Mouse (Mus musculus): ENCODE results near the gene Rab25. TPM values are rescaled to one million over a fixed set of nuclear protein-coding genes. Genes with fewer than 3 reads are reported as not detected.
A peak's percentile ranks its signal among the peaks of the same experiment; 100 is the strongest.

Gene Rab25
- polyA plus RNA-seq, 1 experiment from 2014 or later: 0.29 TPM

- no peaks in the 10 kb centered on the region for H3K4me1 ChIP-seq
- 92% methylated on average over 3 of the region's 3 CpGs for WGBS
- no peaks in the 10 kb centered on the region for H3K9me3 ChIP-seq (replicated peaks)
- no peaks in the 10 kb centered on the region for H3K27me3 ChIP-seq (replicated peaks)
- no peak overlapping the region for H3K9ac ChIP-seq (replicated peaks)
- ATAC-seq (ENCODE audit: low FRiP score): no peak
- no peak overlapping the region for H3K4me3 ChIP-seq (replicated peaks)
- H3K36me3 ChIP-seq: peaks cover 89% of the 10 kb centered on the region
- no peak overlapping the region for H3K27ac ChIP-seq (replicated peaks)
- no peak overlapping the region for H3K4me2 ChIP-seq
Measured at GRCm38 (mm10) chr3:88566116-88566515, 18.0 kb upstream of the Rab25 start.

GRCm38 (mm10) chr3:88563966-88564365 is 15.9 kb upstream of the Rab25 start:
- no peaks in the 10 kb centered on the region for H3K9me3 ChIP-seq (replicated peaks)
- no peak overlapping the region for H3K9ac ChIP-seq (replicated peaks)
- H3K27me3 ChIP-seq (replicated peaks): no peaks in the 10 kb centered on the region
- peaks cover 95% of the 10 kb centered on the region for H3K36me3 ChIP-seq
- WGBS: 82% methylated on average over 7 of the region's 7 CpGs
- H3K27ac ChIP-seq (replicated peaks): no peak overlapping the region
- ATAC-seq (ENCODE audit: low FRiP score): no peak
- no peaks in the 10 kb centered on the region for H3K4me1 ChIP-seq
- H3K4me3 ChIP-seq (replicated peaks): no peak overlapping the region
- no peak overlapping the region for H3K4me2 ChIP-seq

DNA sequence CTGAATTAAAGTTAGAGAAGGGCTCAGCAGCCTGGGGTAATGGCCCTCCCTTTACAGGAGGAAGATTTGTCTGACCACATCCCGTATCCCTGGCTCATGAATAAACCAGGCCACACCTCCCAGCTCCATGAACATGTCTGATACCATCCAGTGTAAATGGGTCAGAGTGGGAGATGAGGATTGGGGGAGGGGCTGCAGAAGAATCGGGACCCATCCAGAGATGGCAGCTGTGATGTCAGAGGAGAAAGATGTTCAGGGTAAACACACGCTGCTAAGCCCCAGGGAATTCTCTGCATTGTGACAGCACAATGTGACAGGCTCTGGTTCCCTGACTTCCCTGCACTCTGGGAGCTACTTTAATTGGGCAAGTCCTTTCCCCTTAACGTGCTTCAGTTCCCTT is 15.3 kb upstream of the Rab25 start:
- 56% methylated on average over 4 of the region's 4 CpGs for WGBS
- no peak overlapping the region for H3K4me3 ChIP-seq (replicated peaks)
- no peaks in the 10 kb centered on the region for H3K27me3 ChIP-seq (replicated peaks)
- no peaks in the 10 kb centered on the region for H3K4me1 ChIP-seq
- H3K9ac ChIP-seq (replicated peaks): no peak overlapping the region
- peak overlapping the region; percentile 28; the same call in 1 of the 2 replicates for H3K27ac ChIP-seq (replicated peaks)
- H3K36me3 ChIP-seq: peaks cover 95% of the 10 kb centered on the region
- H3K4me2 ChIP-seq: no peak overlapping the region
- no peak for ATAC-seq (ENCODE audit: low FRiP score)
- no peaks in the 10 kb centered on the region for H3K9me3 ChIP-seq (replicated peaks)

- no peak overlapping the region for H3K4me3 ChIP-seq (replicated peaks)
- no peak for ATAC-seq (ENCODE audit: low FRiP score)
- H3K27me3 ChIP-seq (replicated peaks): no peaks in the 10 kb centered on the region
- 0 out of 2 replicates have a peak, but pooled peaks cover 3% of the 10 kb centered on the region for H3K4me1 ChIP-seq
- peaks cover 95% of the 10 kb centered on the region for H3K36me3 ChIP-seq
- H3K4me2 ChIP-seq: no peak overlapping the region
- H3K9me3 ChIP-seq (replicated peaks): no peaks in the 10 kb centered on the region
- WGBS: 62% methylated on average over 4 of the region's 4 CpGs
- H3K27ac ChIP-seq (replicated peaks): no peak overlapping the region
- H3K9ac ChIP-seq (replicated peaks): no peak overlapping the region
Measured at GRCm38 (mm10) chr3:88561989-88562388, 13.9 kb upstream of the Rab25 start.

DNA sequence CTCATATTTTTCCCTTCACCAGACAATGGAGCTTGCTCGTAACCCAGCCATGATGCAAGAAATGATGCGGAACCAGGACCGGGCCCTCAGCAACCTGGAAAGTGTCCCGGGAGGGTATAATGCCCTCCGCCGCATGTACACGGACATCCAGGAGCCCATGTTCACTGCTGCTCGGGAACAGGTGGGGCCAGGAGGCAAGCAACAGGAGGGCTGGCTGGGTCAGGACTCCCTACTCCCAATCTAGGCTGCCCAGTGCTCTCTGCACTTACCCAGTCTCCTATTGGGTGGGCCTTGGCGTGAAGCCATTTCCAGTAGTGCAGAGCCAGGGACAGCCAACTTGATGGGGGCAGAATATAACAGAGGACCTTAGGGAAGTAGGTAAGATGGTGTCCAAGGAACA is 11.5 kb upstream of the Rab25 start:
- Histone ChIP-seq H3K36me3 (peaks cover 88% of the 10 kb centered on the region), H3K4me1 (peaks cover 16% of the 10 kb centered on the region), H3K27ac (replicated peaks) (no peak overlapping the region), H3K9ac (replicated peaks) (no peak overlapping the region), H3K4me3 (replicated peaks) (no peak overlapping the region), H3K9me3 (replicated peaks) (no peaks in the 10 kb centered on the region), H3K4me2 (no peak overlapping the region), H3K27me3 (replicated peaks) (no peaks in the 10 kb centered on the region)
- ATAC-seq (ENCODE audit: low FRiP score): no peak
- 94% methylated on average over 9 of the region's 9 CpGs for WGBS

- no peak overlapping the region for H3K27ac ChIP-seq (replicated peaks)
- no peak overlapping the region for H3K9ac ChIP-seq (replicated peaks)
- WGBS: 96% methylated on average over 8 of the region's 8 CpGs
- H3K36me3 ChIP-seq: peaks cover 60% of the 10 kb centered on the region
- H3K4me3 ChIP-seq (replicated peaks): no peak overlapping the region
- H3K27me3 ChIP-seq (replicated peaks): no peaks in the 10 kb centered on the region
- peaks cover 27% of the 10 kb centered on the region for H3K4me1 ChIP-seq
- no peak overlapping the region for H3K4me2 ChIP-seq
- no peak for ATAC-seq (ENCODE audit: low FRiP score)
- H3K9me3 ChIP-seq (replicated peaks): no peaks in the 10 kb centered on the region
Measured at GRCm38 (mm10) chr3:88556616-88557015, 8.5 kb upstream of the Rab25 start.

GRCm38 (mm10) chr3:88555731-88556130 is 7.6 kb upstream of the Rab25 start:
- 0 out of 2 replicates have a peak overlapping the region, but pooled peaks have one; percentile 5 for H3K4me2 ChIP-seq
- peaks cover 36% of the 10 kb centered on the region for H3K4me1 ChIP-seq
- H3K27me3 ChIP-seq (replicated peaks): no peaks in the 10 kb centered on the region
- no peaks in the 10 kb centered on the region for H3K9me3 ChIP-seq (replicated peaks)
- H3K27ac ChIP-seq (replicated peaks): no peak overlapping the region
- peak overlapping the region; percentile 29; the same call in 1 of the 2 replicates for H3K9ac ChIP-seq (replicated peaks)
- H3K4me3 ChIP-seq (replicated peaks): no peak overlapping the region
- H3K36me3 ChIP-seq: peaks cover 51% of the 10 kb centered on the region
- WGBS: 96% methylated on average over 6 of the region's 6 CpGs
- no peak for ATAC-seq (ENCODE audit: low FRiP score)

- Histone ChIP-seq H3K4me2 (peak overlapping the region; percentile 73), H3K4me1 (peaks cover 42% of the 10 kb centered on the region), H3K27me3 (replicated peaks) (no peaks in the 10 kb centered on the region), H3K4me3 (replicated peaks) (peak overlapping the region; percentile 75; the same call in 1 of the 2 replicates), H3K36me3 (peaks cover 45% of the 10 kb centered on the region), H3K9me3 (replicated peaks) (no peaks in the 10 kb centered on the region), H3K9ac (replicated peaks) (peak overlapping the region; percentile 29), H3K27ac (replicated peaks) (no peak overlapping the region)
- ATAC-seq (ENCODE audit: low FRiP score): no peak
- WGBS: 91% methylated on average over 5 of the region's 5 CpGs
Measured at GRCm38 (mm10) chr3:88555069-88555605, 7.0 kb upstream of the Rab25 start.

DNA sequence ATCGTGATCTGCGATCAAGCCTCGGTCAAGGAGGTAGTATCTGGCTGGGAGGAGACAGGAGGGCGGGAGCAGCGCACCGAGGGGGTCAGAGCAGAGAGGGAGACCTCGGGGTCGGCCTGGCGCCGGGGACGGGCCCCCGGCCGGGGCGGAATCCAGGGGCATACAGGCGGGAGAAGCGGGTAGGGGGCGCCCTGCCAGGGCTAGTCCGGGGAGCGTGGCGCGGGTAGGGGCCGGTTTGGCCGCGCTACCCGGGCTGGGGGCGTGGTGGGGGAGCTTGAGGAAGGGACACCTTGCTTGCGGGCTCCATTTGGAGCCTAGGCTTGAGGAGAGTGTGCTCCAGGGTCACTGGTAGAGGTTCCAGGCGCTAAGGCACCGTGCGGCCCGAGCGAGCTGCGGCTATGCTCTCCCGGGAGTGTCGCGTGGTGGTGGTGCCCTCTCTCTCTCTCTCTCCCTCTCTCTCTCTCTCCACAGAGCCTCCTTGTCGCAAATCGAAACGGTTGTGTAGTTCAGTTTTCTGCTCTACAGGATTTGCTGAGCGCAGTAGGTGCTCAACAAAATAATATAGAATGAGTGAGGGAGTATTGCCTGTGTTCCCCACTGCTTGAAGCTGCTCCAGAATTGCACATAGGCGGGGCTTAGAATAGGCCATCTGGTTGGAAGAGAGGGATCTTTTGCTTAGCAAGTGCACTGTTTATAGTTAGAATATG is 5.9 kb upstream of the Rab25 start:
- Histone ChIP-seq H3K27ac (replicated peaks) (peak overlapping the region; percentile 95), H3K4me2 (peak overlapping the region; percentile 73), H3K4me3 (replicated peaks) (peak overlapping the region; percentile 75), H3K36me3 (peaks cover 34% of the 10 kb centered on the region), H3K9me3 (replicated peaks) (no peaks in the 10 kb centered on the region), H3K9ac (replicated peaks) (peak overlapping the region; percentile 90), H3K4me1 (peaks cover 43% of the 10 kb centered on the region), H3K27me3 (replicated peaks) (no peaks in the 10 kb centered on the region)
- WGBS: under 1% methylated on average over 33 of the region's 41 CpGs
- peak; percentile 37 for ATAC-seq (ENCODE audit: low FRiP score)

DNA sequence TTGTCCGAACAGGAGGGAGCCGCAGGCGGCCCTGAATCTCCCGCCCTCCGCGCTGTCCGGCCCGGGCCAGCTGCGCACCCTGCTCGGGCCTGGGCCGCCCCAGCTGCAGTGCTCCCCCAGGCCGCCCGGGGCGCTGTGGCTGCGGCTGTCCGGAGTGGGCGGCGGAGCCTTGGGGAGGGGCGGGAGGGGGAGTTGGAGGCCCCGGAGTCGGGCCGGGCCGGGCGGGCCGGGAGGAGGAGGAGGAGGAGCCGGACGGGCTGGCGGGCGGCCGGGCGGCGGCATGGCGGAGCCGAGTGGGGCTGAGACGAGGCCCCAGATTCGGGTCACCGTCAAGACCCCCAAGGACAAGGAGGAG is 5.4 kb upstream of the Rab25 start, which contains the start of gene Ubqln4:
Gene Ubqln4 (plus strand): TSS at position 234 of the 355 bp plus-strand sequence.
- under 1% methylated on average over 33 of the region's 37 CpGs for WGBS
- Histone ChIP-seq H3K4me3 (replicated peaks) (peak within 1 kb of the TSS; percentile 75), H3K4me2 (peak within 1 kb of the TSS; percentile 73), H3K27ac (replicated peaks) (peak within 1 kb of the TSS; percentile 95), H3K4me1 (peaks cover 43% of the 10 kb centered on the region), H3K9ac (replicated peaks) (peak within 1 kb of the TSS; percentile 90), H3K9me3 (replicated peaks) (no peaks in the 10 kb centered on the region), H3K36me3 (peaks cover 29% of the 10 kb centered on the region), H3K27me3 (replicated peaks) (no peaks in the 10 kb centered on the region)
- ATAC-seq (ENCODE audit: low FRiP score): peak; percentile 88

DNA sequence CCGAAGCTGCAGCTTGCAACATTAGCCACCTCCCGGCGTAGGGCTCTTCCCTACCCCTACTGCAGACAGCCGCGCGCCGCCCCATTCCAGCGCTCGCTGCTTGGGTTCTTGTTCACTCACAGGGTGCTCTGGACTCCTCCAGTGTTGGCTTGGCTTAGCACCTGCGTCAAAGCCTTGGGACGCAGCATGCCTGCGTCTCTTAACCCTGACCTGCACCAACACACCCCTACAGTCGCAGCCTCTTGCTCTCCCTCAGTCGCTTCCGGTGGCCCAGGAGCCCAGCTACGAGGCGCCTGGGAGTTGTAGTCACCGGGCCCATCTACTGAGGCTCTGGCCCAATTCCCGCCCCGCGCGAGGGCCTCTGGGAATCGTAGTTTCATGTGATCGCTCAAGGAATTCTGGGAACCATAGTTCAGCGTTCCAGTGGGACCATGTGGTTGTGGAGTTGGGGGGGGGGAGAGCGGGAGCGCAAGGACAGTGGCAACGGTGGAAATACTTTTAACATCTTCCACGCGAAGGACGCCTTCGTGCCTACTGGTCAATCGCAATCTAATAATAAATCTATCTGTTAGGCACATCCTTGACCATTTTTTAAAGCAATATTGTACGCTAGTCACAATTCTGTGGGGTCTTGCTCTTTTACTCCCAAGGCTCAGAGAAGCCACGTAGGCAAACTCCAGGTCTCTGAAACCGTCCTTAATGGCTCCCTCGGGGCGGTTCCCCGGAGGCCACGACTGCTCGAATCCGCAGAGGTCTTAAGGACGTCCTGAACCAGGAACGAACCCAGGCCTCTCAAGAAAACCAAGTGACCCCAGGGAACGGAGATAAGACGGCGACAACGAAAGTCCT is 4.8 kb upstream of the Rab25 start, which contains the start of gene Lamtor2:
Gene Lamtor2 (minus strand): TSS at position 399 of the 849 bp plus-strand sequence.
- peak; percentile 92 for ATAC-seq (ENCODE audit: low FRiP score)
- Histone ChIP-seq H3K4me3 (replicated peaks) (peak within 1 kb of the TSS; percentile 75), H3K4me2 (peak within 1 kb of the TSS; percentile 73), H3K36me3 (peaks cover 23% of the 10 kb centered on the region), H3K4me1 (peaks cover 40% of the 10 kb centered on the region), H3K9me3 (replicated peaks) (no peaks in the 10 kb centered on the region), H3K9ac (replicated peaks) (peak within 1 kb of the TSS; percentile 90), H3K27ac (replicated peaks) (peak within 1 kb of the TSS; percentile 95), H3K27me3 (replicated peaks) (no peaks in the 10 kb centered on the region)
- WGBS: under 1% methylated on average over 48 of the region's 48 CpGs

Measured in neural tube, embryonic 15.5 days (tissue).